Comparison of ENCODE assay signal across 10 mouse cellular contexts in genomic region chrX:137569472-137570188, GRCm38 (mm10). TPM values are rescaled to one million over a fixed set of nuclear protein-coding genes. Genes with fewer than 3 reads are reported as not detected.
DNase-seq lines count a peak whose midpoint lies in the region; ATAC-seq lines count a peak whose summit lies in the region.
"Had no signal": no experiment of that assay in that cellular context is flagged by ENCODE, and none has a peak within 500 bp of the region (broad histone marks: within the 10 kb centered on the region; RNA-seq: fewer than 3 reads in every experiment).

No protein-coding gene starts in this region.

- 0 out of 2 replicates have a peak, but pooled peaks cover 4% of the 10 kb centered on the region for H3K4me1 ChIP-seq in kidney, embryonic 16.5 days (ENCODE audit: insufficient read depth, low read length)
- H3K4me1 ChIP-seq in forebrain, embryonic 10.5 days, result peaks cover 3% of the 10 kb centered on the region; the same call in 1 of the 2 replicates
- no peaks in the 10 kb centered on the region for H3K4me1 ChIP-seq in limb, embryonic 11.5 days (ENCODE audit: control insufficient read depth, insufficient read depth, low read length)

- no peaks in the 10 kb centered on the region for H3K9me3 ChIP-seq in kidney, embryonic 16.5 days (ENCODE audit: low read length)
- H3K9me3 ChIP-seq in forebrain, embryonic 10.5 days, result no peaks in the 10 kb centered on the region
- no peaks in the 10 kb centered on the region for H3K9me3 ChIP-seq in limb, embryonic 11.5 days (ENCODE audit: control insufficient read depth, low read length)

- H3K36me3 ChIP-seq in kidney, embryonic 16.5 days (ENCODE audit: insufficient read depth, low read length), result no peaks in the 10 kb centered on the region
- H3K36me3 ChIP-seq in forebrain, embryonic 10.5 days (replicated peaks), result no peaks in the 10 kb centered on the region
- no peaks in the 10 kb centered on the region for H3K36me3 ChIP-seq in limb, embryonic 11.5 days (ENCODE audit: control insufficient read depth, insufficient read depth, low read length)

- no peak for DNase-seq in kidney, adult 11 months
- peak; percentile 14 for DNase-seq in forebrain, embryonic 10.5 days (ENCODE audit: extremely low spot score, low spot score)
- peak; percentile 23 for DNase-seq in limb, embryonic 11.5 days (ENCODE audit: low spot score)
- DNase-seq in retina, postnatal 1 day, result peak; percentile 30
- no peak for DNase-seq in cerebellum, postnatal 10 days
- no peak for DNase-seq in right cerebral cortex, postnatal 14 days
- no peak for DNase-seq in lung, postnatal 14 days

- peak overlapping the region; percentile 71 for H3K4me2 ChIP-seq in kidney, embryonic 16.5 days (replicated peaks; ENCODE audit: low read depth, low read length)
- H3K4me2 ChIP-seq in limb, embryonic 11.5 days (ENCODE audit: low read depth, severe bottlenecking), result peak overlapping the region; percentile 72

- 31% methylated on average over 21 of the region's 21 CpGs for WGBS in kidney, embryonic 16.5 days
- 25% methylated on average over 21 of the region's 21 CpGs for WGBS in forebrain, embryonic 10.5 days
- WGBS in limb, embryonic 11.5 days, result 28% methylated on average over 21 of the region's 21 CpGs

- H3K27ac ChIP-seq in kidney, embryonic 16.5 days (ENCODE audit: low read length), result no peak overlapping the region
- H3K27ac ChIP-seq in forebrain, embryonic 10.5 days, result no peak overlapping the region
- no peak overlapping the region for H3K27ac ChIP-seq in limb, embryonic 11.5 days (replicated peaks; ENCODE audit: low read depth, low read length)

- H3K27me3 ChIP-seq in kidney, embryonic 16.5 days (ENCODE audit: insufficient read depth, low read length), result peaks cover 49% of the 10 kb centered on the region
- peaks cover 64% of the 10 kb centered on the region for H3K27me3 ChIP-seq in forebrain, embryonic 10.5 days (ENCODE audit: poor library complexity, severe bottlenecking)
- H3K27me3 ChIP-seq in limb, embryonic 11.5 days (ENCODE audit: control insufficient read depth, insufficient read depth, low read length), result peaks cover 29% of the 10 kb centered on the region

- H3K9ac ChIP-seq in kidney, embryonic 16.5 days (replicated peaks; ENCODE audit: low read length), result no peak overlapping the region
- H3K9ac ChIP-seq in limb, embryonic 11.5 days (ENCODE audit: low read length), result no peak overlapping the region

- peak; percentile 37; the same call in 1 of the 2 replicates for ATAC-seq in kidney, embryonic 16.5 days (ENCODE audit: low FRiP score, low TSS enrichment)
- no peak for ATAC-seq in limb, embryonic 11.5 days (ENCODE audit: insufficient number of reproducible peaks, low FRiP score, low TSS enrichment, low read depth)

- H3K4me3 ChIP-seq in kidney, embryonic 16.5 days (ENCODE audit: low read length), result peak overlapping the region; percentile 43
- H3K4me3 ChIP-seq in forebrain, embryonic 10.5 days, result peak overlapping the region; percentile 55
- peak overlapping the region; percentile 0; the same call in 1 of the 2 replicates for H3K4me3 ChIP-seq in limb, embryonic 11.5 days (ENCODE audit: low read depth, low read length)

RNA-seq across cellular contexts. Expression of gene Il1rapl2, which starts 0.8 kb away (rescaled TPM):
- 0.28 and 0.31 TPM in 2 replicates for polyA plus RNA-seq in kidney, embryonic 16.5 days (2015; fragmentation: Nextera tagmentation; extraction: Ambion mirVana)
- polyA plus RNA-seq in forebrain, embryonic 10.5 days (2016; fragmentation: Nextera tagmentation; extraction: Ambion mirVana), result 0.16 and 0.18 TPM in 2 replicates
- 0.30 TPM in 1 of 2 replicates, not detected in the other for polyA plus RNA-seq in limb, embryonic 11.5 days (2014; fragmentation: Nextera tagmentation; extraction: Ambion mirVana)
- polyA plus RNA-seq: gonadal fat pad, adult 2 months; spleen, adult 2 months had no signal

Comparison
In these comparisons a context has a peak if more than half of its experiments do, and no peak if none do; other contexts are left out.
1. H3K4me3 ChIP-seq: peak in every context shown above with its lines; median percentile 55 in forebrain, embryonic 10.5 days; 43 in kidney, embryonic 16.5 days; 0 in limb, embryonic 11.5 days.
2. DNase-seq: peak in forebrain, embryonic 10.5 days (single experiment), limb, embryonic 11.5 days (single experiment) and retina, postnatal 1 day (single experiment); none in kidney, adult 11 months (single experiment), cerebellum, postnatal 10 days (0 of 2), right cerebral cortex, postnatal 14 days (single experiment) and lung, postnatal 14 days (single experiment).